In the genomic region with DNA sequence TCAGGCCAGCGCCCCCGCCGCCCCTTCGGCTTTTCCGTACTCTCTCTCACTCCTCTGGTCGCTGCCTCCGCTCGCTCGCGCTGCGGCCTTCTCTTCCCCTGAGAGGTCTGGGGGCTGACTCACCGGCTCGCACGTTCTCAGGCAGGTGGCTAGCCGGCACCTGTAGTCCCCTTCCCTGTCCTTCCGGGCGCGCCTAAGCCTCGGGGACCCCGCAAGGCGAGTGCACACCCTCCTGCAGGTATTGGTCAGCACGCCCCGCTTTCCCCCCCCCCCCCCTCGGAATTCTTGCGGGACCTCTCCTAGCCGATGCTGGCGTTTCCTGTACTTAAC, we compare ENCODE assay signal across 8 mouse cellular contexts. TPM values are rescaled to one million over a fixed set of nuclear protein-coding genes. Genes with fewer than 3 reads are reported as not detected.
DNase-seq lines count a peak whose midpoint lies in the region; ATAC-seq and TF ChIP-seq lines count a peak whose summit lies in the region.

Gtdc1 (minus strand) TSS at position 176 of the 330 bp plus-strand sequence.

- intact Hi-C loops in heart, adult 2 months (cut with DNase I), result loop anchor here (2.0 to 5.0 kb wide), 3 partner anchors 25 to 181 kb away; no protein-coding TSS in a partner anchor
- intact Hi-C loops in gastrocnemius, adult 2 months (cut with DNase I), result loop anchor here (2.0 to 5.0 kb wide), 2 partner anchors 95 to 183 kb away; no protein-coding TSS in a partner anchor

- TF ChIP-seq CTCF in heart, adult 2 months (IDR thresholded peaks at IDR 0.05), result no peak
- TF ChIP-seq CTCF in gastrocnemius, adult 2 months (IDR thresholded peaks at IDR 0.05), result no peak

- no peaks in the 10 kb centered on the region for H3K79me2 ChIP-seq in heart, adult 2 months (replicated peaks; ENCODE audit: control insufficient read depth, insufficient read depth, low read length)

- H3K27me3 ChIP-seq in heart, adult 2 months (ENCODE audit: control insufficient read depth, insufficient read depth, low read length), result no peaks in the 10 kb centered on the region

- no peak for TF ChIP-seq EP300 in heart, adult 2 months (IDR thresholded peaks at IDR 0.05; ENCODE audit: insufficient read depth, low read depth, low read length)

- peak within 1 kb of the TSS; percentile 87 for H3K4me3 ChIP-seq in heart, adult 2 months
- H3K4me3 ChIP-seq in gastrocnemius, adult 2 months, result peak within 1 kb of the TSS; percentile 99

- peaks cover 7% of the 10 kb centered on the region; the same call in 1 of the 2 replicates for H3K36me3 ChIP-seq in heart, adult 2 months (ENCODE audit: control insufficient read depth, insufficient read depth, low read length)

- TF ChIP-seq POLR2A in heart, adult 2 months (IDR thresholded peaks at IDR 0.05; ENCODE audit: insufficient read depth, low read depth, low read length), result no peak

- no peak for DNase-seq in heart, adult 2 months
- DNase-seq in heart, adult 9 months (ENCODE audit: low spot score in 2 of 2), result no peak
- no peak for DNase-seq in gastrocnemius, adult 2 months
- DNase-seq in spleen, postnatal 4 days (ENCODE audit: low spot score in 2 of 2), result no peak
- DNase-seq in cerebellum, adult 9-11 months, result no peak

- ATAC-seq in activated CD4-positive, CD25-positive, alpha-beta regulatory T cell, adult 4 months, result no peak
- no peak for ATAC-seq in inflammation-experienced regulatory T-cells, adult 6 months
- ATAC-seq in megakaryocyte progenitor cell, adult 5-6 weeks (replicated peaks; ENCODE audit: poor library complexity), result no peak

- peak within 1 kb of the TSS; percentile 93 for H3K9ac ChIP-seq in heart, adult 2 months (ENCODE audit: low read depth, low read length)

- peak within 1 kb of the TSS; percentile 98 for H3K27ac ChIP-seq in heart, adult 2 months
- H3K27ac ChIP-seq in gastrocnemius, adult 2 months, result peak within 1 kb of the TSS; percentile 99

- peaks cover 10% of the 10 kb centered on the region for H3K4me1 ChIP-seq in heart, adult 2 months (ENCODE audit: control insufficient read depth, insufficient read depth, low read length)

- under 1% methylated on average over 24 of the region's 27 CpGs for WGBS in heart, adult 2 months

RNA-seq across cellular contexts. Expression of gene Gtdc1, which starts in this region (rescaled TPM):
- total RNA-seq in heart, adult 2 months (2021), result 10 to 100 TPM; 16.5 to 17.7 TPM
- polyA plus RNA-seq in heart, adult 2 months (2012; rRNA removed), result 6.2 and 10.5 TPM in 2 replicates
- 10 to 100 TPM; 16.2 to 16.6 TPM for polyA plus RNA-seq in activated CD4-positive, CD25-positive, alpha-beta regulatory T cell, adult 4 months (2017; shearing (Covaris generic))
- 10 to 100 TPM; 27.8 to 29.1 TPM for total RNA-seq in gastrocnemius, adult 2 months (2021)
- polyA plus RNA-seq in inflammation-experienced regulatory T-cells, adult 6 months (2017; shearing (Covaris generic)), result 10 to 100 TPM; 14.3 to 31.2 (median 21.5) TPM
- 15.5 and 18.6 TPM in 2 replicates for total RNA-seq in megakaryocyte progenitor cell, adult 5-6 weeks (2015)
- total RNA-seq in megakaryocyte progenitor cell, adult 5-6 weeks (2017), result 16.9 and 22.2 TPM in 2 replicates
